Mouse (Mus musculus): ENCODE measurements around the gene Tpst1. TPM values are rescaled to one million over a fixed set of nuclear protein-coding genes. Genes with fewer than 3 reads are reported as not detected.

The Tpst1 gene
- polyA plus RNA-seq, 1 experiment from 2014 or later = 25.8 TPM

DNA sequence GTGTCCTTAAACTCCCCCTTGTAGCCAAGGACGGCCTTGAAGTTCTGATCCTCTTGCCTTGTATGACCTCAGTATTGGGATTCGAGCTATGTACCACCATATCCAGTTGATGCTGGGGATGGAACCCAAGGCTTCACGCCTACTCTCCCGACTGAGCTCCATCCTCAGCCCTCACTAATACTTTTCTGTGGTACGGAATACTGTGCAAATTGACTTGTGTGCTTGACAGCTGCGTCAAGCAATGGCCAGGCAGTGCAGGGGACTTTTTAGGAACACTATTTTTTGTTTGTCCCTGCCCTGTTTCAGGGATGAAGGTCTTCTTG is 5.7 kb downstream of the Tpst1 start:
- Histone ChIP-seq H3K9me3 (replicated peaks) (peaks cover 8% of the 10 kb centered on the region), H3K27ac (ENCODE audit: poor library complexity, severe bottlenecking) (no peak overlapping the region), H3K4me1 (replicated peaks) (peaks cover 9% of the 10 kb centered on the region; the same call in 1 of the 2 replicates), H3K36me3 (0 out of 2 replicates have a peak, but pooled peaks cover 4% of the 10 kb centered on the region), H3K9ac (peak overlapping the region; percentile 78), H3K27me3 (replicated peaks) (peaks cover 39% of the 10 kb centered on the region), H3K4me2 (peak overlapping the region; percentile 85), H3K4me3 (peak overlapping the region; percentile 67)
- ATAC-seq (ENCODE audit: insufficient number of reproducible peaks, low FRiP score) = peak; percentile 4; the same call in 1 of the 2 replicates
- WGBS = 48% methylated on average over 6 of the region's 6 CpGs

GRCm38 (mm10) chr5:130079202-130080050 is 6.3 kb downstream of the Tpst1 start:
- H3K4me3 ChIP-seq = peak overlapping the region; percentile 67
- peaks cover 36% of the 10 kb centered on the region for H3K27me3 ChIP-seq (replicated peaks)
- peak overlapping the region; percentile 78 for H3K9ac ChIP-seq
- peaks cover 9% of the 10 kb centered on the region; the same call in 1 of the 2 replicates for H3K4me1 ChIP-seq (replicated peaks)
- H3K4me2 ChIP-seq = peak overlapping the region; percentile 85
- H3K27ac ChIP-seq (ENCODE audit: poor library complexity, severe bottlenecking) = peak overlapping the region; percentile 15; the same call in 1 of the 2 replicates
- under 1% methylated on average over 73 of the region's 86 CpGs for WGBS
- H3K9me3 ChIP-seq (replicated peaks) = peaks cover 8% of the 10 kb centered on the region
- peak; percentile 94 for ATAC-seq (ENCODE audit: insufficient number of reproducible peaks, low FRiP score)
- H3K36me3 ChIP-seq = 0 out of 2 replicates have a peak, but pooled peaks cover 4% of the 10 kb centered on the region

DNA sequence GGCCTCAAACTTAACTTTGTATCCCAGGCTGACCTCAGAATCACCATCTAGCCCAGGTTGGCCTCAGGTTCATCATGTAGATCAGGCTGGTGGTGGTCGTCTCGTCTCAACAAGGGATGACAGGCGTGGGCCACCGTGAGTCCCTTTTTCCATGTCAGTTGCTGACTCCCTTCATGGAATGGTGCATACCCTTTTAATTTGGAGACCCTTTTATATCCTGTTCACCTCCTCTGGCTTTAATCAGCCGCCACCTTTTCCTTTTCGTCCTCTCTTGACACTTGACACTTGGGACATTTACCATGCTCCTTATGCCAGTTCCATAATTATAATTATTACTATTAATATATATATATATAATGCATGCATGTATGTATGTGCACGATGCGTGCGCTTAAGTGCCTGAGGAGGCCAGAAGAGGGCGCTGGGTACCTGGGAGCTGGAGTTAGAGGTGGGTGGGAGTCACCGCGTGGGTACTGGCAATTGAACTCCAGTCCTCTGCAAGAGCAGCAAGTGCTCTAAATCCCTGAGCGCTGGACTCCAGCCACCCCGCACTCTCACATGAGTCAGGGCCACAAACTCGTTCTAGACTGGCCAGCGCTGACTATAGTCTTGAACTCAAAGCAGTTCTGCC is 7.0 kb downstream of the Tpst1 start:
- H3K36me3 ChIP-seq = 0 out of 2 replicates have a peak, but pooled peaks cover 4% of the 10 kb centered on the region
- no peak for ATAC-seq (ENCODE audit: insufficient number of reproducible peaks, low FRiP score)
- H3K9ac ChIP-seq = peak overlapping the region; percentile 78
- H3K27me3 ChIP-seq (replicated peaks) = peaks cover 29% of the 10 kb centered on the region
- peaks cover 8% of the 10 kb centered on the region for H3K9me3 ChIP-seq (replicated peaks)
- H3K4me1 ChIP-seq (replicated peaks) = peaks cover 9% of the 10 kb centered on the region; the same call in 1 of the 2 replicates
- H3K4me3 ChIP-seq = peak overlapping the region; percentile 67
- H3K27ac ChIP-seq (ENCODE audit: poor library complexity, severe bottlenecking) = no peak overlapping the region
- 71% methylated on average over 16 of the region's 16 CpGs for WGBS
- peak overlapping the region; percentile 85 for H3K4me2 ChIP-seq

DNA sequence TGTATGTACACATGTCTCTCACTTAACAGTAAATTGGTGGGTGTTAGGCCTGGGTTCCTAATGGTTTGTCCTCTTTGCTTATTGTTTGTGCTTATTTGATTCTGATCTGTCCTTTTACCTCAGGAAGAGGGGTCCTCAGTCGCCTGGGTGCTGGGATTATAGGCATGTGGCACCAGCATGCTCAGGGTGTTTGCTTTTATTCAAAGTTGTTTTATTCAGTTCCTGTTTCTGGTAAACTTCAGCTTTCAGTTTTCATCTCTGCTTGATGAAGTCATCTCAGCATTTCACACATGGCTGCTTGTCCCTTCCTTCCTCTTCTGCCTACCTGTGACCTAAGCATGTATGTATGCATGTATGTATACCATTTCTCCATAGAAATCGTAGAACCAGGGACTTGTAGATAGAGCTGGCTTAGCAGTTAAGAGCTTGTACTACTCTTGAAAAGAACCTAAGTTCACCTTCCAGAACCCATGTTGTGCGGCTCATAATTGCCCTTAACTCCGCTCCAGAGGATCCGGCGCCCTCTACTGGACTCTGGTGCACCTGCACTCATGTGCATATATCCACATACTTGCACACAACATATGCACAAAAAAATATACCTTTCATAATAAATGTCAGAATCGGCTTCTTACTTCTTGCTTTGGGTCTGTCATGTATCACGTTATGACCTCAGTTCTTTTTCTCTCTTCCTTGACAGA is 8.2 kb downstream of the Tpst1 start:
- ATAC-seq (ENCODE audit: insufficient number of reproducible peaks, low FRiP score) = no peak
- 96% methylated on average over 8 of the region's 8 CpGs for WGBS
- Histone ChIP-seq H3K9me3 (replicated peaks) (peaks cover 14% of the 10 kb centered on the region), H3K4me1 (replicated peaks) (peaks cover 8% of the 10 kb centered on the region; the same call in 1 of the 2 replicates), H3K27me3 (replicated peaks) (peaks cover 24% of the 10 kb centered on the region), H3K4me3 (no peak overlapping the region), H3K4me2 (no peak overlapping the region), H3K9ac (no peak overlapping the region), H3K36me3 (peaks cover 8% of the 10 kb centered on the region; the same call in 1 of the 2 replicates), H3K27ac (ENCODE audit: poor library complexity, severe bottlenecking) (no peak overlapping the region)

GRCm38 (mm10) chr5:130082431-130082830 is 9.3 kb downstream of the Tpst1 start:
- ATAC-seq (ENCODE audit: insufficient number of reproducible peaks, low FRiP score) = no peak
- no peak overlapping the region for H3K4me2 ChIP-seq
- H3K9ac ChIP-seq = no peak overlapping the region
- no peak overlapping the region for H3K4me3 ChIP-seq
- WGBS = 87% methylated on average over 4 of the region's 4 CpGs
- peaks cover 8% of the 10 kb centered on the region; the same call in 1 of the 2 replicates for H3K36me3 ChIP-seq
- H3K27me3 ChIP-seq (replicated peaks) = peaks cover 13% of the 10 kb centered on the region; the same call in 1 of the 2 replicates
- H3K9me3 ChIP-seq (replicated peaks) = peaks cover 14% of the 10 kb centered on the region
- H3K27ac ChIP-seq (ENCODE audit: poor library complexity, severe bottlenecking) = no peak overlapping the region
- H3K4me1 ChIP-seq (replicated peaks) = peaks cover 6% of the 10 kb centered on the region; the same call in 1 of the 2 replicates

DNA sequence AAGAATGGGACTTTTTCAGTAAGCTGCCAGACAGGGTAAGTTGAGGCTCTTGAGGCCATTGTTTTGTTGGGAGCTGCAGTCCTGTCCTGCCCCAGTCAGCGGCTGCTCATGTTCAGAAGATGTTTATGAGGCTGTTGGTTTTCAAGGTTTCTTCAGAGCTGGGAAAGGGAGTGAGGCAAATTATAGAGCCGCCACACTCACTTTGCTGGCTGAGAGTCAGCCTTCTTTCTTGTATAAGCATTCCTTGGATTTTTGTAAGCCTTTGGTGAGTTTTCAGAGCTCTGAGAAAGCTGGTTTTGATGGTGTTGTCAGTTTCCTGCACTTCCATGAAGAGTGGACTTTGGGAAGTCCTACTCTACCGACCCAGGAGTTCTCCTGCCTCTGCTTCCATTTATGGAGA is 11.1 kb downstream of the Tpst1 start:
- WGBS = 84% methylated on average over 3 of the region's 3 CpGs
- no peak overlapping the region for H3K9ac ChIP-seq
- ATAC-seq (ENCODE audit: insufficient number of reproducible peaks, low FRiP score) = no peak
- peaks cover 14% of the 10 kb centered on the region for H3K9me3 ChIP-seq (replicated peaks)
- H3K27me3 ChIP-seq (replicated peaks) = no peaks in the 10 kb centered on the region
- H3K4me3 ChIP-seq = no peak overlapping the region
- no peak overlapping the region for H3K4me2 ChIP-seq
- peaks cover 8% of the 10 kb centered on the region; the same call in 1 of the 2 replicates for H3K36me3 ChIP-seq
- no peak overlapping the region for H3K27ac ChIP-seq (ENCODE audit: poor library complexity, severe bottlenecking)
- H3K4me1 ChIP-seq (replicated peaks) = peaks cover 8% of the 10 kb centered on the region; the same call in 1 of the 2 replicates

GRCm38 (mm10) chr5:130088008-130088407 is 14.9 kb downstream of the Tpst1 start:
- peaks cover 6% of the 10 kb centered on the region; the same call in 1 of the 2 replicates for H3K9me3 ChIP-seq (replicated peaks)
- no peak for ATAC-seq (ENCODE audit: insufficient number of reproducible peaks, low FRiP score)
- WGBS = 87% methylated on average over 7 of the region's 7 CpGs
- 0 out of 2 replicates have a peak, but pooled peaks cover 5% of the 10 kb centered on the region for H3K4me1 ChIP-seq (replicated peaks)
- no peak overlapping the region for H3K4me2 ChIP-seq
- H3K27me3 ChIP-seq (replicated peaks) = no peaks in the 10 kb centered on the region
- H3K4me3 ChIP-seq = no peak overlapping the region
- no peak overlapping the region for H3K9ac ChIP-seq
- peaks cover 4% of the 10 kb centered on the region; the same call in 1 of the 2 replicates for H3K36me3 ChIP-seq
- no peak overlapping the region for H3K27ac ChIP-seq (ENCODE audit: poor library complexity, severe bottlenecking)

DNA sequence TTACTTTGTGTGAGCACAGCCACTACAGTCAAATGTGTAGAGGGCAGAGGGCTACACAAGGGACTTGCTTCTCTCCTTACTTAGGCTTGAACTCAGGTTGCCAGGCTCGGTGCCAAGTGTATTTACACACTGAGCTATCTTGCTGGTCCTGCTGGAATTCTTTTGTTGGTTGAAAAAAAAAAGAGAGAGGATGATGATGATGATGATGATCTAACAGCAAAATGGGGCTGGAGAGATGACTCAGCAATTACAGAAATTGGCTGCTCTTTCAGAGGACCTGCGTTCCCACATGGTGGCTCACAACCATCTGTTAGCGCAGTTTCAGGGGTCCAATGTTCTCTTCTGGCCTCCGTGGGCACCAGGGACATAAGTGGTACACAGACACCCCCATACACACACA is 15.5 kb downstream of the Tpst1 start:
- 0 out of 2 replicates have a peak, but pooled peaks cover 5% of the 10 kb centered on the region for H3K4me1 ChIP-seq (replicated peaks)
- no peak overlapping the region for H3K27ac ChIP-seq (ENCODE audit: poor library complexity, severe bottlenecking)
- H3K36me3 ChIP-seq = peaks cover 4% of the 10 kb centered on the region; the same call in 1 of the 2 replicates
- no peak overlapping the region for H3K4me3 ChIP-seq
- no peak overlapping the region for H3K9ac ChIP-seq
- ATAC-seq (ENCODE audit: insufficient number of reproducible peaks, low FRiP score) = no peak
- H3K9me3 ChIP-seq (replicated peaks) = peaks cover 6% of the 10 kb centered on the region; the same call in 1 of the 2 replicates
- no peaks in the 10 kb centered on the region for H3K27me3 ChIP-seq (replicated peaks)
- WGBS = 90% methylated on average over 4 of the region's 4 CpGs
- no peak overlapping the region for H3K4me2 ChIP-seq

GRCm38 (mm10) chr5:130089177-130089576 is 16.1 kb downstream of the Tpst1 start:
- H3K9ac ChIP-seq = no peak overlapping the region
- no peaks in the 10 kb centered on the region for H3K27me3 ChIP-seq (replicated peaks)
- 0 out of 2 replicates have a peak, but pooled peaks cover 5% of the 10 kb centered on the region for H3K4me1 ChIP-seq (replicated peaks)
- peaks cover 4% of the 10 kb centered on the region; the same call in 1 of the 2 replicates for H3K36me3 ChIP-seq
- ATAC-seq (ENCODE audit: insufficient number of reproducible peaks, low FRiP score) = no peak
- peaks cover 6% of the 10 kb centered on the region; the same call in 1 of the 2 replicates for H3K9me3 ChIP-seq (replicated peaks)
- no peak overlapping the region for H3K4me2 ChIP-seq
- H3K27ac ChIP-seq (ENCODE audit: poor library complexity, severe bottlenecking) = no peak overlapping the region
- 68% methylated on average over 7 of the region's 7 CpGs for WGBS
- no peak overlapping the region for H3K4me3 ChIP-seq

DNA sequence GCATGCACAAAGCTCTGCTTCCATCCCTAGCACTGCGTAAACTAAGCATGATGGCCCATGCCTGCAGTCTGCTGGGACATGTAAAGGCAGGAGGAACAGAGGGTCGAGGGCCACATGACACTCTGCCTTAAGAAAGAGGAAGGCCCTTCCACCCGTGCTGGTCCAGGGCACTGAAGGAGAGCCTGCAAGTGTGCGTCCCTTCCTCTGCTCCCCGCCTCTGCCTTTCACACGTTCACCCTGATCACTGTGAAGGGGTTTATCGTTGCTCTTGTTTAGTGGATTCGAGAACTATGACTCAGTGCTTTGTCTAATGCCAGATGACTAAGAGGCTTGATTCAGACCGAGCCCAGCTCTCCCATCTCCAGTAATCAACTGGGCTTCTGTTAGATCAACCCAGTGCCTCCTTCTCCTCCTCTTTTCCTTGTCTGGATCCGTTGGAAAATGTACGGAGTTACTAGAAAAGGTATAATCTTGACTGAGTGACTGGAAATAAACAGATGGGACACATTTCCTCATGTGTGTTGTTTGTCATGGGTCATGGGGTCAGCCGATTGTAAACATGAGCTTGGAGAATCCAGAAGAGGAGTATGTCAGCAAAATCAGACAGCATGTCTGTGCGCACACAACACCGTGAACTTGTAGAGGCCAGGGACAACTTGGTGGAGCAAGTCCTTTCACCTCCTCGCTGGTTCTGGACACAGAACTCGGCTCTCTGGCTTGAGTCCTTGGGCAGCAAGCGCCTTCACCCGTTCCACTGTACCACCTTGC is 16.7 kb downstream of the Tpst1 start:
- Histone ChIP-seq H3K36me3 (peaks cover 4% of the 10 kb centered on the region; the same call in 1 of the 2 replicates), H3K9me3 (replicated peaks) (peaks cover 6% of the 10 kb centered on the region; the same call in 1 of the 2 replicates), H3K9ac (no peak overlapping the region), H3K4me1 (replicated peaks) (0 out of 2 replicates have a peak, but pooled peaks cover 5% of the 10 kb centered on the region), H3K4me3 (no peak overlapping the region), H3K4me2 (no peak overlapping the region), H3K27ac (ENCODE audit: poor library complexity, severe bottlenecking) (no peak overlapping the region), H3K27me3 (replicated peaks) (no peaks in the 10 kb centered on the region)
- ATAC-seq (ENCODE audit: insufficient number of reproducible peaks, low FRiP score) = no peak
- WGBS = 73% methylated on average over 18 of the region's 18 CpGs

All from heart, embryonic 12.5 days (tissue).